Mouse (Mus musculus) cerebellum, postnatal 10 days (tissue): ENCODE data around the gene Hmg20b.

Experiments used
- DNase-seq, 2 experiments: peaks; one replicate each; pipeline ENCODE4 v3.0.0; 2021; ENCODE audit warnings: mixed read lengths in 2 of 2

Gene Hmg20b

DNA sequence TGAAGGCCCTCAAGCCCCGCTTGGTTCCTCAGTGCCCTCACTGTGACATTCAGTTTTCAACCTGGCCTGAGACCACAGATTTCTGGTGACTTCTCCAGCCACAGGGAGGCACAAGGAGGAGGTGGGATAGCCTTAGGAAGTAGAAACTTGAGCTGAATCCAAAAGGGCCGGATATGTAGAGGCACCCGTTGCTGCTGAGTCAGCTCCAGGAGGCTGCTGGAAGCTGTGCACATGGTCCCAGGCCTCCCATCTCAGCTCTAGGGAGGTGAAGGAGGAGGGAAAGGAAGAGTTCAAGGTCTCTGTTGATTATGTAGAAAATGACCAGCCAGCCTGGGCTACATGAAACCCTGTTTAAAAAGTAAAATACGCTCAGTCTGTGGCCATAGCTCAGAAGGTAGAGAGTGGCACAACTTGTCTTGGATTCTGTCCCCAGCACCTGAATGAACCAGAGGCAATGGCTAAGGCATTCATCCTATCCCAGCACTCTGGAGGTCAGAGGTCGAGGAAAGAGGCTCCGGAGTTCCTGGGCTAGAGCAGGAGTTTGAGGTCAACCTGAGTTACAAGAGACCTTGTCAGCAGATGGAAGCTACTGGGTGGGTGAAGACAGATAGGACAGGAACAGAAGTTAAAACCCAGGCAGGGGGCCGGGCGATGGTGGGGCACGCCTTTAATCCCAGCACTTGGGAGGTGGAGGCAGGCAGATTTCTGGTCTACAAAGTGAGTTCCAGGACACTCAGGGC lies 4.6 kb upstream of the Hmg20b start:
- no peak for DNase-seq

DNA sequence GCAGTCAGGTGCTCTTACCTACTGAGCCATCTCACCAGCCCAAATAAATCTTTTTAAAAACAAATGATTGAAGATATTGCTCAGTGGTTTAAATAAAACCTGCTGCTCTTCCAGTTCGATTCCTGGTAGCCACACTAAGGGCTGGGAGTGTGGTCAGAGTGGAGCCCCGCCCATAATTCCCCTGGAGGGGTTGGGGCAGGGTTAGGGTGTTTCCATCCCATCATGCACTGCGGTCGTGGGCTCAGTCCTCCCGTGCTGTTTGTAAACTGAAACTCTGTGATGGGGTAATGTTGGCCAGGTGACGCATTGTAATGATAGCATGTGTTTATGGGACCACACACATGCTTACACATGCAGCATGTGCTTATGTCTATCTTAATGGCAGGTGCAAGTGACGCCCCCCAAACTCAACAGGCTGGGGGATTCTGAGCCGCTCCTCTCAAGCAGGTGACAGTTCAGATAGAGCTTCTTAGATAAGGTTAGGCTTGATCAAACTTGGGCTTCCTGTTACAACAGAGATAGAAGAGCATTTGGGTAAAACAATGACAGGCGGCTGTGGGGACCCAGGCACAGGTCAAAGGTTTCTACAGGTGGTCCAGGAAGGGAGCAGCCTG lies 1.5 kb upstream of the Hmg20b start:
- DNase-seq: no peak

DNA sequence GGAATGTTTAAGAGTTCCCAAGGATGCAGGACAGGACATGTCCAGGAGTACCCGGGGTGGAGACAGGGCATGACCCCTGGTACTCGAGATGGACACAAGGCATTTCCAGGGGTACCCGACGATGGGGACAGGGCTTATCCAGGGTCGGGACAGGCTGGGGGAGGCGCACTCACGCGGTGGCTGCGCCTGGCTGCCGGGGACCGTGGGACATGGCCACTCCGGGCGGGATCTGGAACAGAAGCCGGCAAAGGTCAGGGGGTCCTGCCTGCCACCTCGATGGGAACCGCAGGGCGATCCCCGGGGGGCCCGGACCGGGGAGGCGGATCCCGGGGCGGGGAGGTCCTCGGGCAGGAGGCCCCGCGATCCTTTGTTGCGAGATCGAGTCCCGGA lies 324 bp downstream of the Hmg20b start:
- no peak for DNase-seq

DNA sequence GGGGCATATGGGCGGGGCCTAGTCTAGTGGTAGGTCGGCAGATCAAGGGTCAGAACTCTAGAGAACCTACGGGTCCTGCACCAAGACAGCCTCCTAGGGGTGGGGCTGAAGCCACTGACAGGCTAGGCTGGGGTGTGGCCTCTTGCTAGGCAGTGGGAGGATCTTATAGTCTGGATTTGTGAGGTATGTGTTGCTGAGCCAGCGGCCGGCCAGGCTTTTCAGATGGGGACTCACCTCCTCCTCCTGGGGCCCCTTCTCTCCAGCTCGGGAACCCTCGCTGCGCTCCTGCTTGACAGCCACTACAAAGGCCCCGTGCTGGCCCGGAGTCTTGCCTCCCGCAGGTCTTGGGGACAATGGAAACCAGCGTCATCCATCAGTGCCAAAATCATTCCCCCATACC lies 1.1 kb downstream of the Hmg20b start:
- no peak for DNase-seq

DNA sequence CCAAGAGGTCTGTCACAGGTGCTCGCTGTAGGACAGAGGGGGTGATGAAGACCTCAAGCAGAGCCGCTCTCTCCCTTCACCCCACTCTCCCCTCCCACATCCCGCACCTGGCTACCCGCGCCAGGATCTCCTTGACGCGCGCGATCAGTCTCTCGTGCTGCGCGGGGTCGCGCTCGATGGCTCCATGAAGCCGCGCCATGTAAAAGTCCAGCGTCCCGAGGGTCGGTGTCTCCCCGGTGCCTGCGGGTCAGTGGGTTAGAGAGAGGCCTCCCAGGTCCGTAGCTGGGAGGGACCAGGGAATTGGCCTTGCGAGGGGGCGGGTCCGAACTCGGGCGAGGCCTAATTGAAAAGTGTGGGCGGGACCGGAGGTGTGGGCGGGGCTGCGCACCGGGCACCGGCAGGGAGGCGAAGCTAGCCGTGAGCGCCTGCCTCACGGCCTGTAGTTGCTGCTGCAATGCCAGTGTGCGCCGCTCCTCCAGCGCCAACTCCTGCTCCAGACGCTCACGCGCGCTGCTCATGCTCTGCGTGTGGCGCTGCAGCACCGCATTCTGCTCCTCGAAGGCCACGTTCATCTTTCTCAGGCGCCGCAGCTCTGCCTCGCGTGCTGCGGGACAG lies 3.7 kb downstream of the Hmg20b start:
- peak; percentile 52 to 54 for DNase-seq

DNA sequence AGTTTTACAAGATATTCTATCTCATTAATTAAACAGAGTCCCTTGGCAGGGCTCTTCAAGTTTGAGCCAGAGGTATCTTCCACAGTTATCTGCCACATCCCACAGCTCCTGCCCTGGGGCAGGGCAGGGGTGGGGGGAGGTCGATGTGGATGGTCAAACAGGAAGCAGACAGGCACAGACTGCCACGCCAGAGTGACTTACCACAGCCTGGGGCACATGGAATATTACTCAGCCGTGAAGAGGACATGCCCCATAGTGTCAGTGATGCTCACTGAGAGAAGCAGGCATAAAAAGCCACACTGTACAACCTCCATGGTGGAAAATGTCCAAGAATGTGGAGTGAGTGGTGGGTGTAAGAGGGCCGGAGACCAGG lies 5.1 kb downstream of the Hmg20b start:
- no peak for DNase-seq

DNA sequence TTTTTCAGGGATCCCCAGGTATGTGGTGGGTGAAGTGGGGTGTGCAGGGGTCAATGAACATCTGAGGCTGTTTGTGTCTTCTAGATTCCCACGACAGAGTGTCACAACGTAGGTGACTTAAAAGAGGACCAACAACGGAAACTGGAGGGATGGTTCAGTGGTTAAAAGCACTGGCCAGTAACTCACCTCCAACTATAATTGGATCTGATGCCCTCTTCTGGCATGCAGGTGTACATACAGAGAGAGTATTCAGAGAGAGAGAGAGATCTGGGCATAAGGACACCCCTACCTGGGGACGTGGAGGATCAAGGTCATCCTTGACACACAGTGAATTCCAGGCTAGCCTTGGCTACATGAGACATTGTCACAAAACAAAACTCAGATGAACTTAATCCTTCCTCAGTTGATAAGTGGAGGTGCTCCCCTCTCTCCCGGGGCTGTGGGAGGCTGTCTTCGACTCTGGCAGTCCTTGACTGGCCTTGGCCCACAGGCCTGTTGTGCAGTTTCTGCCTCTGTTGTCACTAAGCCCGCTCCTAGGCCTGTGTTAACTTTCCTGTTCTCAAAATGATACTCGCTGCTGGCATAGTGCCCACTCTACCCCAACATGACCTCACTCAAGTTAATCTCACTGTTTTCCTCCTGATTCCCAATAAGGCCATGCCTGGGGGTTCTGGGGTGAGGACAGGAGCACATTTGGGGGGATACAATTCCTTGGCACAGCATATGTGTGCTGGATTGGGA lies 5.7 kb downstream of the Hmg20b start:
- DNase-seq: peak; percentile 42 to 59

DNA sequence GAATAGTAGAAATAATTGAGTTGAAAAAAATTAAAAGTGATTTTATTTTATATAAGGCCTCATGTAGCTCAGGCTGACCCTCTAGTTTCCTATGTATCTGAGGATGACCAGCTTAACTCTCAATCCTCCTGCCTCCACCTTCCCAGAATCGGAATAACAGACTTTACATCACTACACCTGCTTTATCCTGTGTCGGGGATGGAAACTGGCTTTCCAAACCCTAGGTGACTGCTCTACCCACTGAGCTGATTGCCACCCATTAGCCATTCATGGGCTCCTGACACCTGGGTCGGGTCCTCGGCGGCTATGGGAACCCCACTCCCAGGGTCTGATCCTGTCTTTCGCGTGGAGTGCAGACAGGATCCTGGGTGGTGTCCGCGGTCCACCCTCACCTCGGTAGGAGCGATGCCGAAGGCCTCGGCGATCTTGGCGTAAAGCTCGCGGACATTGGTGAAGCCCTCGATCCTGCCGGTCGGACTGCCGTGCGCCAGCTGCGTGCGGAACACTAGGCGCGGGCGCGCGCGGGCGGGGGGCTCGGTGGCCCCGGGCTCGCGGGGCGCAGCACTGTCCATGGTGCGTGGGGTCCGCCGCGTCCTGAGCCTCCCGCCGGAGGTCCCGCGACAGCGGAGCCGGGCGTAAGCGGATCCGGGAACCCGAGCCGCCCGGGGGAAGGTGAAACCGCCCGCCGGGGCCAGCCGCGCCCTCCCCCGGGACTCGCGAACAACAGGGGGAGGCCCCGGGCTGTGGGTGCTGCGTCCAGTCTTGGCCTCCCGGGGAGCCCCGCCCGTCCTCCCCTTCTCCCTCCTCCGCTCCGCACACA lies 7.4 kb downstream of the Hmg20b start, which contains the start of gene Gipc3:
Gene Gipc3, minus strand, starts transcription at position 581 of the 820 bp plus-strand sequence.
- DNase-seq: no peak

DNA sequence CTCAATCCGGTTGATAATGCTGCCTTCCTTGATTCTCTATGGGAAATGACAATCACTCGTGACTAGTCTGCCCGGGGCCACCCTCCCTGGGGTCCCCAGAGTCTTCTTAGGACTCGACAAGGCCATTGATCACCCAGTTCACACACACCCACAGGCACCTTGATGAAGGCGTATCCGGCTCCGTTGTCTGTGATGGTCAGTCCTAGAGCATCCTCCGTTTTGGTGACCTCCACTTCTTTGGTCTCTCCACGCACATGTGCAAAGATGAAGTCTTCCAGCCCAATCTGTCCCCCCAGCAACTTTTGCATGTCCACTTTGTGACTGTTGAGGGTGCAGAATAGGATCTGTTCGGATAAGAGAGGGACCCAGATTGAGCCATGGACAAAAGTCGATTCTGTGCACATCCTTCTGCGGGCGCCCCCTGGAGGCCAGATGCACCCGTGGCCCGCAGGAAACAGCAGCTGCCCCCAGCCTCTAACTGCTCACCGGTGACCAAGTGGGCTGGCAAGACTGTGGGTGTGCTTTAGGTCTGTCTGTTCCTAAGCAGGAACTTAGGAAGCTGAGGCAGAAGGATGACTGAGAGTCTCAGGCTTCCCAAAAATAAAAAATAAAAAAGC lies 8.8 kb downstream of the Hmg20b start:
- DNase-seq: peak; percentile 87

DNA sequence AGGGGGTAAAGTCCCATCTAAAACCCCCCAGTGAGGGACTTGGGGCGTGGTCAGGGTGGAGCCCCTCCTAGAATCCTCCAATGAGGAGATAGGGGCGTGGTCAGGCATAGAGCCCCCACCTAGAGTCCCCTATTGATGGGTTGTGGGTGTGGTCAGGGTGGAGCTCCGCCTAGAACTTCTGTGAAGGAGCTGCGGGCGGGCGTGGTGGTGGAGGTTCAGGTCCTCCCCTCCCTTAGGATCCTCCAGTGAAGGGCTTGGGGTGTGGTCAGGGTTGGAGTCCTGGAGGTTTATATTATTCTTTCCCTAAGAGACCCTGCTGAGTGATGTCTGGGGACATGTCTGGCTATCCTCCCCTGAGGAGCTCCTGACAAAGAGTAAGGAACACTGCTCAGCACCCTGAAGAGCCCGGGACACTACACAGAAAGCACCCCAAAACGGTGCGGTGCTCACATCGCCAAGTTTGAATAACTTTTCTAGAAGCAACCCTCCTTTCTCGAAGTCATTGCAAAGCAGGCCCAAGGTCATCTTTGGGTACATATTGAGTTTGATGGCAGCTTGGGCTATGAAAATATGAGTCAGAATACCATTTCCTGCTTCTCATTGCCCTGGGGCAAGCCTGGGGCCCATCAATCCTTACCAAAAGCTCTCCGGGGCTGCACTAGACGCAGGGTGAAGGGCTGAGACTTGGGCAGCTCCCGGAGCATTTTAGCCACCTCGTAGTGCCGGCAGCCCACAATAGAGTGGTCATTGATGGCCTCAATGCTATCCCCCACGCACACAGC lies 9.5 kb downstream of the Hmg20b start:
- no peak for DNase-seq

DNA sequence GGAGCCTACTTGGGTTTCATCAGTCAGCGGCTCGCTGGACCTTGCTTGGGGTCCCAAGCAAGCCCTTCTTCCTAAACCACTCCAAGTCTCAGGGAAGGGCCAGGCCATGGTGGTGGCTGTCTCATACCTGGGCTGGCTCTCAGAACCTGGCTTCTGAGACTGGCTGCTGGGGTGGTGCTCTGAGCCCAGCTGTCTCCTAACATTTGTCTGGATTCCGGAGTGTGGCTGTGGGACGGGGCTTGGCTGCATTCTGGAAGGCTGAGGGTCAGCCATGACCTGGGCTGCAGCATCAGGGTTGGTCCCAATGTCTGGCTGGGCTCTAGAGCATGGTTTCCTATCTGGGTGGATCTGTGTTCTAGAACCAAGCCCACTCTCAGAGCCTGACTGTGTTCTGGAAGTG lies 13.7 kb downstream of the Hmg20b start:
- no peak for DNase-seq

DNA sequence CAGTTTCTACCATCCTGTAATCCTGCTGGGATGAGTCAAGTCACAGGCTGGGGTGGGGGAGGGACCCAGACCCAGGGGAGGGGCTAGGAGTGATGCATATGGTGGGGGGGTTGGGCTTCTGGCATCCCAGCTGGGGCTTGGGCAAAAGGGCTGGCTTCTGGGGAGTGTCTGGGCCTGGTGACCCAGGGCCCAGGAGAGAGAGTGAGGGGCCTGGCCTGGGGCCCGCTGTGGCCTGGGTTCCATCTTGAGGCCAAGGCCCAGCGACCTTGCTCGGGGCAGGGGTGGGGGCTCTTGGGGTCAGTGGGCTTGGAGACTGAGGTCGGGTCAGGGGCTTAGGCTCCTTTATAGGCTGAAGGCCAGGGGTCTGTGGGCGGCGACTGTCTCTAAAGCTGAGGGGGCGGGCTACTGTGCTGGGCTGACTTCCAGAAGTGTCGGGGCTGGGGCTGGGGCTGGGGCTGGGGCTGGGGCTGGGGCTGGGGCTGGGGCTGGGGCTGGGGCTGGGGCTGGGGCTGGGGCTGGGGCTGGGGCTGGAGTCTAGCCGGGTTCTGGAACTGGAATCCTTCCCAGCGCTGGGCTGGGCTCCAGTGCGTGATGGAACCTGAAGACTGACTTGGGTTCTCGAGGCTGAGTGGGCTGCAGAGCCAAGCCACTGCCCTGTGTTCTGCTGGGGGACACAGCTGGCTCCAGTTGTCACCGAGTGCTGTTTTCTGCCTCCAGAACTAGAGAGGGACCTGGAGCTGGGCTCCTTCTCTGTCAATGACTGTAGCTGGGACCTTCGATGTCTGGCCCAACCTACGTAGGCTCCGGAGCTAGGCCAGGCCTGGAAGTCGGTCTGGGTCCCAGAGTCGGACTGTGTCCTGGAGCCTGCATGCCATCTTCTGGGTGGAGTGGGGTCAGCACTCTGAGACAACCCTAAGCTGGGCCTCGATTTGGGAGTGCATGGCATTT lies 14.6 kb downstream of the Hmg20b start:
- DNase-seq: peak; percentile 66 to 78

DNA sequence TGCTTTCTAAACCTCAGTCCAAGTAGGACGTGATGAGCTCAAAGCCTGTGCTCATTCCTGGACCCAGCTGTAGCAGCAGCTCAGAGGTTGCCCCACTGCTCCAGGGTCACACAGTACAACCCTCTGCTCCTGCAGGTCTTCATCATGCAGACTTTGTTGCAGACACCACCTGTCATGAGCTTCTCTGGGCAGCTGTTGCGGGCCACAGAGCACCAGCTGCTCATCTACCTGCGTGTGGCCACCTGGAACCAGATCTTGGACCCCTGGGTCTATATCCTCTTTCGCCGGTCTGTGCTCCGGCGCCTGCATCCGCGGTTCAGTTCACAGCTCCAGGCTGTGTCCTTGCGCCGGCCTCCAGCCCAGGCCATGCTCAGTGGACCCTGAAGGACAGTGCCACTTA lies 16.0 kb downstream of the Hmg20b start:
- no peak for DNase-seq

DNA sequence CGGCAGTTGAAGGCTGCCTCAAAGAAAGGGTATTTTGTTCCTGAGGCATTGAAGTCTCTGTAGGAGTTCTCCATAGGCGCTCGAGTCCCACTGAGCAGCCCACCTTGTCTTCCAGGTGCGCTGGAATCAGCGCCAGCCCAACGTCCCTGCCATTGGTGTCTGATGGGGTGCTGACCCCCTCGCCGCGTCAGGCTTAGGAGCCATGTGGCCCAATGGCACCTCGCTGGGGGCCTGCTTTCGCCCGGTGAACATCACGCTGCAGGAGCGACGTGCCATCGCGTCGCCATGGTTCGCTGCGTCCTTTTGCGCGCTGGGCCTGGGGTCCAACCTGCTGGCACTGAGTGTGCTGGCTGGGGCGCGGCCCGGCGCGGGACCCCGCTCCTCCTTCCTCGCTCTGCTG lies 18.0 kb downstream of the Hmg20b start:
- no peak for DNase-seq

DNA sequence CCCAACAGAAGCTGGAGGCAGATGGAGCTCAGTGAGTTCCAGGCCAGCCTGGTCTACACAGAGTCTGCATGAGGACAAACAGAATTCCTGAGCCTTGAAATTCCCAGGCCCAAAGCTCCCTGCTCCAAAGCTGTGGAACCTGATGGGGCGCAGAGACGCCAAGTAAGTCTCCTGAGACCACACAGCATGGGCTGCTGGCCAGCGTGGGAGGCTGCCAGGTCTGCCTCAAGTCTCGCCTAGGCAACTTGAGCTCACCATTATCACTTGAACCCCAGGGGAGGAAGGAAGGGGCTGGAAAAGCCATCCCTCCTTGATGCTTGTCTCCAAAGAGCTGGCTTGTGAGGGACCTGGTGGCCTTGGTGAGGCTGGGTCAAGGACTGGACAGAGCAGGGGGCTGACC lies 20.3 kb downstream of the Hmg20b start:
- DNase-seq: no peak

DNA sequence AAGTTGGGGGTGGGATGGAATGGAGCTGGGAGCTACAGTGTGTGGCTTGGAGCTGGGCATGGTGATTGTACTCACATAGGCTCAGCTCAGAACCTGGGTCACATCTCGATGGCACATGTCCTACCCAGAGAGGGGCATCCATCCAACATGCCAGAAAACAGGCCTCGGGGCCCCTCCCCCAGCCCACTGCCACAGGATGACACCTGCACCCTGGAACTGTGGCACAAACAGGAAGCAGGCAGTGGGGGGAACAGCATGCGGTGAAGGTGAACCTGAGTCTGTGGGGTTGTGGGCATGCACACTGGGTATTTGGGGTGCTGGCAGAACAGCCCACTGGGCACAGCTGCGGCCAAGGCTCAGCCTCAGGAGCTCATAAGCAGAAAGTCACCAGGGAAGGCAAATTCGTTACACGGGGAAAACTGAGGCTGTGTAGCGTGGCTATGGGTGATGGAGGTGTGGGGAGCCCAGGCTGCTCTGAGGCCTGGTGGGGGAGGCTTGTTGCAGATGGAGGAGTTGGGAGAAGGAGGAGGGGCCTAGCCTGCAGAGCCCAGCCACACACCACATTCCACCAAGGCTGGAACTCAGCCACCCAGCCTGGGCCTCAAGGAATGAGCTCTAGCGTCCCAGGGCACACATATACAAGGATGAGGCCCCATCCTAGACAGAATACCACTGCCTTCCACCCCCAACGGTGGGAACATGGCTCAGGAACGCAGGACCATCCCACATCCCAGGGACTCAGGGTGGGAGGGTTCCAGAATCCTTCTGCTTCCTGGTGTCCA lies 20.9 kb downstream of the Hmg20b start:
- no peak for DNase-seq

DNA sequence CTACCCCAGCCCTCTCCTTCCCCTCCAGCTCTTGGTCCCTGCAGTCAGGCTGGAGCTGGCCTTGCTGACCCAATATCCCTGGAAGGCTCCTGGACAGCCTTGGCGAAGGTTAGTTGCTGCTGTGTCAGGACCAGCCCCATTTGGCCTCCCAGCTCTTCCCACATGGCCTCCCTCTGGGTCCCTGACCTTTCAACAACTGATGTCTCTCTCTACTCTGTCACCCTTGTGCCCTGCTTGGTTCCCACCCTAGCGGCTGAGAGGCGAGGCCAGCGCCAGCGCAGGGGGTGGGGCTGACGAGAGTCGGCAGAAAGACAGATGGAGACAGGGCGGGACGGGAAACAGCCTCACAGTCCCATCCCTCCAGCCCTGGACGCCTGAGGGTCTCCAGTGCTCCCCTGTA lies 21.9 kb downstream of the Hmg20b start, which contains the start of gene Tbxa2r:
Gene Tbxa2r, plus strand, starts transcription at position 346 of the 400 bp plus-strand sequence.
- no peak for DNase-seq

DNA sequence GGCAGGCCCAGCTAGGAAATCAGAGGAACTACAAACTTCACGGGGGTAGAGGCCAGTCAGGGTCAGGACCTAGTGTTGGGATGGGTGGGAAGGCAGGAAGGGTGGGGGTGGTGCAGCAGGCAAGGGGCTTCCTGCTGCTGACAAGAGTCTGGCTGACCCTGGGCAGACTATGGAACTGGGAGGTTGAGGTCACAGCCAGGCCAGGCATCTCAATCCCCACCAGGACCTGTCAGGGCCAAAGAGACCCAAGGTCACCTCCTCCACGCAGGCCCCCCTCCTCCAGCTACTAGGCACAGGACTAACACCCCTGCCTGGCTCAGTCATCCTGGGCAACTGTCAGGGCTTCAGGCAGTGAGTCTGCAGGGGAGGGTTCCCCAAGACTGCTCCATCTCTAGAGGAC lies 22.3 kb downstream of the Hmg20b start:
- no peak for DNase-seq

DNA sequence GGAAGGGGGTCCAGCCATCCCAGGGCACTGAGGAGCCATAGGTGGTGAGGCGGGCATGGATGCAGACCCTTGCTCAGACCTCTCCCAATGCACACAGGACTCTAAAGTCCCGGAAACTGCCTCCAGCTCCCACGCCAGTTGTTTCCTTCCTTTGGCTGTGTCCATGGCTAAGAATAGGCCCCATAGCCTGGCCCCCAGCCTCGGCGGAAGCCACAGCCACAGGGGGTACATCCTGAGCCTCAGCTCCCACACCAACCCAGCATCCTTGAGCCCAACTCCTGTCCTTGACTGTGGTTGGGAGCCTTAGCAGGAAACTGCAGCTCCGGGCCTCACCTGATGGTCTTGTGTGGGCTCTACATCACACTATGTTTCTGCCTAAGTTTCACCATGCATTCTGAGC lies 23.4 kb downstream of the Hmg20b start:
- DNase-seq: no peak
